Mouse (Mus musculus): ENCODE measurements around the gene Pip4k2b. TPM values are rescaled to one million over a fixed set of nuclear protein-coding genes. Genes with fewer than 3 reads are reported as not detected.

Gene Pip4k2b
- polyA plus RNA-seq, 1 experiment from 2014 or later, result 6.2 TPM

DNA sequence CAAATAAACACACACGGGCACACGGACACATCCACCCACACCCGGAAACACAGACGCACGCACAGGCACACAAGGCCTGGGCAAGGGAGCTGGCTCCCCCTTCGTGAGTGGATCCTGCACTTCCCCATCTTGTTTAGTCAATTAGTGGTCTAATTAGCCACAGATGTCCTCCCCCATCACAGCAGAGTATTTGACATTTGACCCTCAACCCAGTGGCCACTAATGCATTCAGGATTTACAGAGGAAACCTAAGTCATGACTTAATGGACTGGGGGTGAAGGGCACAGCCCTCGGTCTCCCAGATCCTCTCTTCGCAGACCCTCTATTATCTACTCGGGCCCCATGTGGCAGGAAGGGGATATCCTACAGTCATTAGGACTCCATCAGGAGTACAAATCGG lies 10.8 kb downstream of the Pip4k2b start:
- no peaks in the 10 kb centered on the region for H3K4me1 ChIP-seq (ENCODE audit: control insufficient read depth, insufficient read depth, low read length)
- no peak for ATAC-seq (ENCODE audit: low read depth)
- WGBS, result 49% methylated on average over 10 of the region's 10 CpGs
- H3K27ac ChIP-seq (ENCODE audit: low read depth, low read length), result no peak overlapping the region
- no peak overlapping the region for H3K4me2 ChIP-seq (ENCODE audit: low read depth, low read length)
- H3K36me3 ChIP-seq (ENCODE audit: control insufficient read depth, insufficient read depth, low read length), result peaks cover 18% of the 10 kb centered on the region; the same call in 1 of the 2 replicates
- no peaks in the 10 kb centered on the region for H3K9me3 ChIP-seq (ENCODE audit: control insufficient read depth, low read length)
- H3K27me3 ChIP-seq (ENCODE audit: control insufficient read depth, insufficient read depth, low read length), result no peaks in the 10 kb centered on the region
- H3K9ac ChIP-seq (replicated peaks; ENCODE audit: low read depth, low read length), result no peak overlapping the region
- no peak overlapping the region for H3K4me3 ChIP-seq (ENCODE audit: low read depth, low read length)

GRCm38 (mm10) chr11:97728730-97729129 lies 15.8 kb downstream of the Pip4k2b start:
- Histone ChIP-seq H3K4me2 (ENCODE audit: low read depth, low read length) (no peak overlapping the region), H3K36me3 (ENCODE audit: control insufficient read depth, insufficient read depth, low read length) (peaks cover 49% of the 10 kb centered on the region; the same call in 1 of the 2 replicates), H3K27me3 (ENCODE audit: control insufficient read depth, insufficient read depth, low read length) (no peaks in the 10 kb centered on the region), H3K9me3 (ENCODE audit: control insufficient read depth, low read length) (no peaks in the 10 kb centered on the region), H3K9ac (replicated peaks; ENCODE audit: low read depth, low read length) (no peak overlapping the region), H3K4me1 (ENCODE audit: control insufficient read depth, insufficient read depth, low read length) (no peaks in the 10 kb centered on the region), H3K27ac (ENCODE audit: low read depth, low read length) (no peak overlapping the region), H3K4me3 (ENCODE audit: low read depth, low read length) (no peak overlapping the region)
- ATAC-seq (ENCODE audit: low read depth), result no peak
- WGBS, result 86% methylated on average over 7 of the region's 7 CpGs

GRCm38 (mm10) chr11:97728311-97728710 lies 16.2 kb downstream of the Pip4k2b start:
- H3K27ac ChIP-seq (ENCODE audit: low read depth, low read length), result no peak overlapping the region
- no peak overlapping the region for H3K4me2 ChIP-seq (ENCODE audit: low read depth, low read length)
- WGBS, result 73% methylated on average over 7 of the region's 7 CpGs
- H3K36me3 ChIP-seq (ENCODE audit: control insufficient read depth, insufficient read depth, low read length), result peaks cover 49% of the 10 kb centered on the region; the same call in 1 of the 2 replicates
- H3K9ac ChIP-seq (replicated peaks; ENCODE audit: low read depth, low read length), result no peak overlapping the region
- no peaks in the 10 kb centered on the region for H3K9me3 ChIP-seq (ENCODE audit: control insufficient read depth, low read length)
- no peak overlapping the region for H3K4me3 ChIP-seq (ENCODE audit: low read depth, low read length)
- no peak for ATAC-seq (ENCODE audit: low read depth)
- H3K4me1 ChIP-seq (ENCODE audit: control insufficient read depth, insufficient read depth, low read length), result no peaks in the 10 kb centered on the region
- no peaks in the 10 kb centered on the region for H3K27me3 ChIP-seq (ENCODE audit: control insufficient read depth, insufficient read depth, low read length)

- Histone ChIP-seq H3K27me3 (ENCODE audit: control insufficient read depth, insufficient read depth, low read length) (no peaks in the 10 kb centered on the region), H3K4me1 (ENCODE audit: control insufficient read depth, insufficient read depth, low read length) (no peaks in the 10 kb centered on the region), H3K9ac (replicated peaks; ENCODE audit: low read depth, low read length) (no peak overlapping the region), H3K36me3 (ENCODE audit: control insufficient read depth, insufficient read depth, low read length) (peaks cover 63% of the 10 kb centered on the region), H3K4me2 (ENCODE audit: low read depth, low read length) (no peak overlapping the region), H3K27ac (ENCODE audit: low read depth, low read length) (no peak overlapping the region), H3K9me3 (ENCODE audit: control insufficient read depth, low read length) (no peaks in the 10 kb centered on the region), H3K4me3 (ENCODE audit: low read depth, low read length) (no peak overlapping the region)
- 92% methylated on average over 7 of the region's 7 CpGs for WGBS
- no peak for ATAC-seq (ENCODE audit: low read depth)
Observed at GRCm38 (mm10) chr11:97723709-97724108, 20.8 kb downstream of the Pip4k2b start.

GRCm38 (mm10) chr11:97721338-97721737 lies 23.2 kb downstream of the Pip4k2b start:
- 92% methylated on average over 4 of the region's 4 CpGs for WGBS
- H3K36me3 ChIP-seq (ENCODE audit: control insufficient read depth, insufficient read depth, low read length), result peaks cover 61% of the 10 kb centered on the region
- H3K4me3 ChIP-seq (ENCODE audit: low read depth, low read length), result no peak overlapping the region
- H3K9ac ChIP-seq (replicated peaks; ENCODE audit: low read depth, low read length), result no peak overlapping the region
- ATAC-seq (ENCODE audit: low read depth), result no peak
- H3K27me3 ChIP-seq (ENCODE audit: control insufficient read depth, insufficient read depth, low read length), result no peaks in the 10 kb centered on the region
- no peaks in the 10 kb centered on the region for H3K9me3 ChIP-seq (ENCODE audit: control insufficient read depth, low read length)
- H3K4me1 ChIP-seq (ENCODE audit: control insufficient read depth, insufficient read depth, low read length), result no peaks in the 10 kb centered on the region
- no peak overlapping the region for H3K27ac ChIP-seq (ENCODE audit: low read depth, low read length)
- no peak overlapping the region for H3K4me2 ChIP-seq (ENCODE audit: low read depth, low read length)

DNA sequence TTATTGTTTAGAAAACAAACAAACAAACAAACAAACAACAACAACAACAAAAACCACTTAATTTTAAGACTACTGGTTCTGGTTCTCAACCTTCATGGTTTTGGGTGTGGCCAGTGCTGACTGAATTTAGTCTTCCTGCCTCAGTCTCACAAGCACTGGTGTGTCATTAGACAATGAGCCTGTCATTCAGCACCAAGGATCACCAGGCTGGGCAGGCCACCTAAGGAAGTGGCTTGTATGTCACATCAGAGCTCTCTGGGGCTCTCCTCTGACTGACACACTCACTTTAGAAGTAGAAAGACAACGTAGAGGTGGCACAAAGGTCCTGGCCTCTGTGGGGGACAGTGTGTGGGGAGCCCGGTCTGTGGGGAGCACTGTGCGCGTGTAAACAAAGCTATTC lies 25.5 kb downstream of the Pip4k2b start:
- WGBS, result 94% methylated on average over 4 of the region's 4 CpGs
- H3K36me3 ChIP-seq (ENCODE audit: control insufficient read depth, insufficient read depth, low read length), result peaks cover 47% of the 10 kb centered on the region
- no peak overlapping the region for H3K4me2 ChIP-seq (ENCODE audit: low read depth, low read length)
- no peak for ATAC-seq (ENCODE audit: low read depth)
- H3K4me3 ChIP-seq (ENCODE audit: low read depth, low read length), result no peak overlapping the region
- no peak overlapping the region for H3K27ac ChIP-seq (ENCODE audit: low read depth, low read length)
- no peak overlapping the region for H3K9ac ChIP-seq (replicated peaks; ENCODE audit: low read depth, low read length)
- no peaks in the 10 kb centered on the region for H3K4me1 ChIP-seq (ENCODE audit: control insufficient read depth, insufficient read depth, low read length)
- no peaks in the 10 kb centered on the region for H3K9me3 ChIP-seq (ENCODE audit: control insufficient read depth, low read length)
- no peaks in the 10 kb centered on the region for H3K27me3 ChIP-seq (ENCODE audit: control insufficient read depth, insufficient read depth, low read length)

- no peak overlapping the region for H3K27ac ChIP-seq (ENCODE audit: low read depth, low read length)
- peaks cover 47% of the 10 kb centered on the region for H3K36me3 ChIP-seq (ENCODE audit: control insufficient read depth, insufficient read depth, low read length)
- ATAC-seq (ENCODE audit: low read depth), result no peak
- WGBS, result 90% methylated on average over 15 of the region's 15 CpGs
- H3K9ac ChIP-seq (replicated peaks; ENCODE audit: low read depth, low read length), result no peak overlapping the region
- H3K4me2 ChIP-seq (ENCODE audit: low read depth, low read length), result no peak overlapping the region
- H3K4me3 ChIP-seq (ENCODE audit: low read depth, low read length), result no peak overlapping the region
- no peaks in the 10 kb centered on the region for H3K27me3 ChIP-seq (ENCODE audit: control insufficient read depth, insufficient read depth, low read length)
- H3K9me3 ChIP-seq (ENCODE audit: control insufficient read depth, low read length), result no peaks in the 10 kb centered on the region
- no peaks in the 10 kb centered on the region for H3K4me1 ChIP-seq (ENCODE audit: control insufficient read depth, insufficient read depth, low read length)
Observed at GRCm38 (mm10) chr11:97718281-97718860, 26.1 kb downstream of the Pip4k2b start.

GRCm38 (mm10) chr11:97717369-97718280 lies 26.9 kb downstream of the Pip4k2b start:
- Histone ChIP-seq H3K36me3 (ENCODE audit: control insufficient read depth, insufficient read depth, low read length) (peaks cover 44% of the 10 kb centered on the region), H3K9me3 (ENCODE audit: control insufficient read depth, low read length) (no peaks in the 10 kb centered on the region)

GRCm38 (mm10) chr11:97716021-97716420 lies 28.5 kb downstream of the Pip4k2b start:
- Histone ChIP-seq H3K4me3 (ENCODE audit: low read depth, low read length) (no peak overlapping the region), H3K4me2 (ENCODE audit: low read depth, low read length) (no peak overlapping the region), H3K27ac (ENCODE audit: low read depth, low read length) (no peak overlapping the region), H3K9me3 (ENCODE audit: control insufficient read depth, low read length) (no peaks in the 10 kb centered on the region), H3K27me3 (ENCODE audit: control insufficient read depth, insufficient read depth, low read length) (no peaks in the 10 kb centered on the region), H3K4me1 (ENCODE audit: control insufficient read depth, insufficient read depth, low read length) (no peaks in the 10 kb centered on the region), H3K9ac (replicated peaks; ENCODE audit: low read depth, low read length) (0 out of 2 replicates have a peak overlapping the region, but pooled peaks have one; percentile 2), H3K36me3 (ENCODE audit: control insufficient read depth, insufficient read depth, low read length) (peaks cover 38% of the 10 kb centered on the region)
- WGBS, result 88% methylated on average over 8 of the region's 8 CpGs
- no peak for ATAC-seq (ENCODE audit: low read depth)

More at GRCm38 (mm10) chr11:97717369-97718280, 26.9 kb downstream of the Pip4k2b start:
- no peak overlapping the region for H3K27ac ChIP-seq (ENCODE audit: low read depth, low read length)
- H3K4me2 ChIP-seq (ENCODE audit: low read depth, low read length), result no peak overlapping the region
- no peak for ATAC-seq (ENCODE audit: low read depth)
- H3K9ac ChIP-seq (replicated peaks; ENCODE audit: low read depth, low read length), result no peak overlapping the region
- 91% methylated on average over 26 of the region's 26 CpGs for whole genome bisulfite sequencing
- H3K27me3 ChIP-seq (ENCODE audit: control insufficient read depth, insufficient read depth, low read length), result no peaks in the 10 kb centered on the region
- no peaks in the 10 kb centered on the region for H3K4me1 ChIP-seq (ENCODE audit: control insufficient read depth, insufficient read depth, low read length)
- no peak overlapping the region for H3K4me3 ChIP-seq (ENCODE audit: low read depth, low read length)

Measured in neural tube, embryonic 14.5 days (tissue).